8 mouse cellular contexts compared by ENCODE assay signal in genomic region chr8:48555546-48556141, GRCm38 (mm10).
DNase-seq lines count a peak whose midpoint lies in the region; ATAC-seq and TF ChIP-seq lines count a peak whose summit lies in the region.

No protein-coding gene starts in this region.

- peaks cover 46% of the 10 kb centered on the region for H3K4me1 ChIP-seq in forebrain, embryonic 10.5 days
- H3K4me1 ChIP-seq in heart, embryonic 15.5 days (replicated peaks), result 0 out of 2 replicates have a peak, but pooled peaks cover 2% of the 10 kb centered on the region
- peaks cover 2% of the 10 kb centered on the region; the same call in 1 of the 2 replicates for H3K4me1 ChIP-seq in liver, postnatal 0 days (ENCODE audit: insufficient read depth)

- H3K9me3 ChIP-seq in forebrain, embryonic 10.5 days, result no peaks in the 10 kb centered on the region
- H3K9me3 ChIP-seq in heart, embryonic 15.5 days (replicated peaks), result no peaks in the 10 kb centered on the region
- H3K9me3 ChIP-seq in liver, postnatal 0 days (ENCODE audit: low read length), result no peaks in the 10 kb centered on the region

- TF ChIP-seq EP300 in liver, postnatal 0 days (IDR thresholded peaks at IDR 0.05; ENCODE audit: low read depth), result no peak

- no peaks in the 10 kb centered on the region for H3K27me3 ChIP-seq in forebrain, embryonic 10.5 days (ENCODE audit: poor library complexity, severe bottlenecking)
- peaks cover 10% of the 10 kb centered on the region; the same call in 1 of the 2 replicates for H3K27me3 ChIP-seq in heart, embryonic 15.5 days
- H3K27me3 ChIP-seq in liver, postnatal 0 days (ENCODE audit: insufficient read depth, low read length), result peaks cover 19% of the 10 kb centered on the region

- peak overlapping the region; percentile 99 for H3K4me2 ChIP-seq in heart, embryonic 15.5 days
- peak overlapping the region; percentile 69 for H3K4me2 ChIP-seq in liver, postnatal 0 days (ENCODE audit: low read depth, low read length)

- under 1% methylated on average over 55 of the region's 55 CpGs for WGBS in forebrain, embryonic 10.5 days
- WGBS in heart, embryonic 15.5 days, result under 1% methylated on average over 49 of the region's 55 CpGs
- under 1% methylated on average over 47 of the region's 55 CpGs for WGBS in liver, postnatal 0 days (ENCODE audit: insufficient replicate concordance)

- ATAC-seq in heart, embryonic 15.5 days (replicated peaks; ENCODE audit: insufficient number of reproducible peaks, insufficient read depth, low FRiP score, low read depth), result peak; percentile 74
- peak; percentile 57 for ATAC-seq in liver, postnatal 0 days
- no peak for ATAC-seq in erythroid progenitor cell, adult 5-6 weeks (replicated peaks; ENCODE audit: low FRiP score, poor library complexity, severe bottlenecking)

- peak overlapping the region; percentile 99 for H3K27ac ChIP-seq in forebrain, embryonic 10.5 days
- peak overlapping the region; percentile 89 for H3K27ac ChIP-seq in heart, embryonic 15.5 days
- peak overlapping the region; percentile 81 for H3K27ac ChIP-seq in layer of hippocampus, adult 2 months
- H3K27ac ChIP-seq in liver, postnatal 0 days (ENCODE audit: low read depth), result peak overlapping the region; percentile 35; the same call in 1 of the 2 replicates

- peak; percentile 40 for TF ChIP-seq CTCF in layer of hippocampus, adult 2 months (conservative IDR thresholded peaks at IDR 0.05)
- 0 out of 2 replicates have a peak, but pooled peaks have one; percentile 7 for TF ChIP-seq CTCF in liver, postnatal 0 days (IDR thresholded peaks at IDR 0.05; ENCODE audit: low read depth)

- no peaks in the 10 kb centered on the region for H3K36me3 ChIP-seq in forebrain, embryonic 10.5 days (replicated peaks)
- H3K36me3 ChIP-seq in heart, embryonic 15.5 days, result no peaks in the 10 kb centered on the region
- H3K36me3 ChIP-seq in liver, postnatal 0 days (replicated peaks; ENCODE audit: insufficient read depth, low read length), result no peaks in the 10 kb centered on the region

- peak overlapping the region; percentile 73 for H3K9ac ChIP-seq in heart, embryonic 15.5 days
- peak overlapping the region; percentile 68 for H3K9ac ChIP-seq in liver, postnatal 0 days (replicated peaks)

- DNase-seq in Muller cell, postnatal 12 days (ENCODE audit: inconsistent ontology term), result peak; percentile 65
- DNase-seq in brain, adult 2 months (ENCODE audit: low read depth, low spot score), result peak; percentile 62
- DNase-seq in forebrain, embryonic 10.5 days (ENCODE audit: extremely low spot score, low spot score), result no peak
- peak; percentile 35 to 42 for DNase-seq in layer of hippocampus, adult 2 months (ENCODE audit: low spot score in 2 of 2)
- DNase-seq in liver, postnatal 0 days, result peak; percentile 48
- peak; percentile 78 for DNase-seq in right cerebral cortex, postnatal 25 days

- H3K4me3 ChIP-seq in forebrain, embryonic 10.5 days, result peak overlapping the region; percentile 84
- H3K4me3 ChIP-seq in heart, embryonic 15.5 days, result peak overlapping the region; percentile 92
- peak overlapping the region; percentile 75 for H3K4me3 ChIP-seq in layer of hippocampus, adult 2 months
- H3K4me3 ChIP-seq in liver, postnatal 0 days (ENCODE audit: low read depth, low read length), result peak overlapping the region; percentile 66

Comparison
In these comparisons a context has a peak if more than half of its experiments do, and no peak if none do; other contexts are left out.
1. H3K27ac ChIP-seq: peak in every context shown above with its lines; median percentile 99 in forebrain, embryonic 10.5 days; 89 in heart, embryonic 15.5 days; 81 in layer of hippocampus, adult 2 months; 35 in liver, postnatal 0 days.